Mouse (Mus musculus) monocyte, adult 59 days (primary cell): Measurements from ENCODE around the gene Sfxn3. TPM values are rescaled to one million over a fixed set of nuclear protein-coding genes. Genes with fewer than 3 reads are reported as not detected.

Experiments
- total RNA-seq, 2 experiments: library from RNA; stranded (reverse); gene quantifications; one replicate each; pipeline ENCODE4 v1.2.4; 2023

The Sfxn3 gene
- total RNA-seq = 10 to 100 TPM; 79.0 to 87.6 TPM

GRCm38 (mm10) chr19:45047417-45047934, at the start of gene Sfxn3:
Gene Sfxn3, plus strand, starts transcription at chr19:45047503.

GRCm38 (mm10) chr19:45005444-45005843, 41.9 kb upstream of the Sfxn3 start, which contains the start of gene Twnk:
Gene Twnk, plus strand, starts transcription at chr19:45005663.

GRCm38 (mm10) chr19:45005957-45006712, 41.2 kb upstream of the Sfxn3 start, which contains the start of gene Mrpl43:
Gene Mrpl43, minus strand, starts transcription at chr19:45006442.

GRCm38 (mm10) chr19:45014335-45014971, 32.9 kb upstream of the Sfxn3 start, which contains the start of gene Lzts2:
Gene Lzts2, plus strand, starts transcription at chr19:45014414.

GRCm38 (mm10) chr19:45045651-45046050, 1.7 kb upstream of the Sfxn3 start, which contains the start of gene Pdzd7:
Gene Pdzd7, minus strand, starts transcription at chr19:45045717.

GRCm38 (mm10) chr19:45074580-45075322, 27.4 kb downstream of the Sfxn3 start, which contains the start of gene Kazald1:
Gene Kazald1, plus strand, starts transcription at chr19:45075241.

Other genes with a start within 250 kb of the Sfxn3 start
- 10 to 100 TPM; 46.7 to 47.6 TPM for gene Slf2, start 116.4 kb upstream of the Sfxn3 start, total RNA-seq
- under 1 TPM; 0.15 to 0.71 TPM for gene Sema4g, start 58.4 kb upstream of the Sfxn3 start, total RNA-seq
- 1 to 10 TPM; 9.0 to 9.1 TPM for gene Twnk, start 41.8 kb upstream of the Sfxn3 start, total RNA-seq
- gene Mrpl43, start 41.1 kb upstream of the Sfxn3 start, total RNA-seq = 10 to 100 TPM; 35.9 to 39.9 TPM
- under 1 TPM in 1 of 2 experiments, not detected in 1; 0.31 TPM for gene Lzts2, start 33.1 kb upstream of the Sfxn3 start, total RNA-seq
- gene Pdzd7, start 1.8 kb upstream of the Sfxn3 start, total RNA-seq = not detected
- under 1 TPM; 0.42 to 0.55 TPM for gene Kazald1, start 27.7 kb downstream of the Sfxn3 start, total RNA-seq
- gene Tlx1, start 103.2 kb downstream of the Sfxn3 start, total RNA-seq = under 1 TPM in 1 of 2 experiments, not detected in 1; 0.24 TPM
- not detected for gene Lbx1, start 188.3 kb downstream of the Sfxn3 start, total RNA-seq